Mouse (Mus musculus): ENCODE measurements around the gene Nrde2. TPM values are rescaled to one million over a fixed set of nuclear protein-coding genes. Genes with fewer than 3 reads are reported as not detected.

Gene Nrde2
- polyA plus RNA-seq, 1 experiment, result 14.8 TPM

DNA sequence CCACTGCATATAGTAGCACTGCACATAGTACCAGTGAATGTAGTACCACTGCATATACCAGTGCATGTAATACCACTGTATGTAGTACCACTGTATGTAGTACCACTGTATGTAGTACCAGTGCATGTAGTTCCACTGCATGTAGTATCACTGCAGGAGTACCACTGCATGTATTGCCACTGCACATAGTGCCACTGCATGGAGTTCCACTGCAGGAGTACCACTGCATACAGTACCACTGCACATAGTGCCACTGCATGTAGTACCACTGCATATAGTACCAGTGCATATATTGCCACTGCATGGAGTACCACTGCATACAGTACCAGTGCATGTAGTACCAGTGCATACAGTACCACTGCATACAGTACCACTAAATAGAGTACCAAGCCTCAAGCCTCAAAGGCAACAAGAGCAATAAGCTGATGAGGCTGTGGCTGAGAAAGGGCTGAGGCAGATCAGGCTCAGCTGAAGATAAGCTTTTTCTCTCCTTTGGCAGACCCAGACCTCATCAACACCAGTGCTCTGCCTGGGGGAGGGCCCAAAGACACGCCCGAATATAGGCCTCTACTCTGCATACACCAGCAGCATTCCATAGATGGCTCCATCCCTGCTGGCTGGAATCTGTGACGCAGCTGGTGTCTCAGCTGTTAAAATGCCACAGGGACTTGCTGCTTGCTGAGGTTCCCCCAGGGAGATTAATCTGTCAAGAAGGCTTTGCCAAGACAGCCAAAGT, 59.3 kb downstream of the Nrde2 start:
- Histone ChIP-seq H3K27ac (ENCODE audit: insufficient read depth, low read length) (no peak overlapping the region), H3K27me3 (ENCODE audit: control insufficient read depth, insufficient read depth, low read length) (no peaks in the 10 kb centered on the region), H3K4me1 (ENCODE audit: control insufficient read depth, insufficient read depth, low read length) (0 out of 2 replicates have a peak, but pooled peaks cover 6% of the 10 kb centered on the region), H3K4me3 (replicated peaks; ENCODE audit: insufficient read depth, low read depth, low read length) (no peak overlapping the region)
- TF ChIP-seq POLR2A (IDR thresholded peaks at IDR 0.05; ENCODE audit: borderline replicate concordance, insufficient read depth, low read length), result no peak
- no peak for TF ChIP-seq CTCF (IDR thresholded peaks at IDR 0.05; ENCODE audit: borderline replicate concordance, insufficient read depth, low read depth, low read length)
- 22% methylated on average over 3 of the region's 3 CpGs for WGBS
- DNase-seq, result no peak

- no peaks in the 10 kb centered on the region for H3K4me1 ChIP-seq (ENCODE audit: control insufficient read depth, insufficient read depth, low read length)
- no peak for TF ChIP-seq CTCF (IDR thresholded peaks at IDR 0.05; ENCODE audit: borderline replicate concordance, insufficient read depth, low read depth, low read length)
- TF ChIP-seq POLR2A (IDR thresholded peaks at IDR 0.05; ENCODE audit: borderline replicate concordance, insufficient read depth, low read length), result no peak
- no peak overlapping the region for H3K4me3 ChIP-seq (replicated peaks; ENCODE audit: insufficient read depth, low read depth, low read length)
- no peaks in the 10 kb centered on the region for H3K27me3 ChIP-seq (ENCODE audit: control insufficient read depth, insufficient read depth, low read length)
- H3K27ac ChIP-seq (ENCODE audit: insufficient read depth, low read length), result no peak overlapping the region
- no peak for DNase-seq
- WGBS, result 82% methylated on average over 11 of the region's 11 CpGs
Observed at GRCm38 (mm10) chr12:100093046-100093445, 66.4 kb downstream of the Nrde2 start.

- Histone ChIP-seq H3K4me3 (replicated peaks; ENCODE audit: insufficient read depth, low read depth, low read length) (no peak overlapping the region), H3K4me1 (ENCODE audit: control insufficient read depth, insufficient read depth, low read length) (no peaks in the 10 kb centered on the region), H3K27me3 (ENCODE audit: control insufficient read depth, insufficient read depth, low read length) (no peaks in the 10 kb centered on the region), H3K27ac (ENCODE audit: insufficient read depth, low read length) (no peak overlapping the region)
- TF ChIP-seq CTCF (IDR thresholded peaks at IDR 0.05; ENCODE audit: borderline replicate concordance, insufficient read depth, low read depth, low read length) (no peak), POLR2A (IDR thresholded peaks at IDR 0.05; ENCODE audit: borderline replicate concordance, insufficient read depth, low read length) (no peak)
- 85% methylated on average over 4 of the region's 4 CpGs for WGBS
- no peak for DNase-seq
Observed at GRCm38 (mm10) chr12:100090750-100091149, 68.7 kb downstream of the Nrde2 start.

GRCm38 (mm10) chr12:100089265-100089664, 70.2 kb downstream of the Nrde2 start:
- 91% methylated on average over 5 of the region's 5 CpGs for WGBS
- Histone ChIP-seq H3K4me3 (replicated peaks; ENCODE audit: insufficient read depth, low read depth, low read length) (no peak overlapping the region), H3K4me1 (ENCODE audit: control insufficient read depth, insufficient read depth, low read length) (no peaks in the 10 kb centered on the region), H3K27me3 (ENCODE audit: control insufficient read depth, insufficient read depth, low read length) (no peaks in the 10 kb centered on the region), H3K27ac (ENCODE audit: insufficient read depth, low read length) (no peak overlapping the region)
- TF ChIP-seq POLR2A (IDR thresholded peaks at IDR 0.05; ENCODE audit: borderline replicate concordance, insufficient read depth, low read length), result no peak
- no peak for TF ChIP-seq CTCF (IDR thresholded peaks at IDR 0.05; ENCODE audit: borderline replicate concordance, insufficient read depth, low read depth, low read length)
- DNase-seq, result no peak

- H3K4me3 ChIP-seq (replicated peaks; ENCODE audit: insufficient read depth, low read depth, low read length), result no peak overlapping the region
- no peaks in the 10 kb centered on the region for H3K4me1 ChIP-seq (ENCODE audit: control insufficient read depth, insufficient read depth, low read length)
- no peaks in the 10 kb centered on the region for H3K27me3 ChIP-seq (ENCODE audit: control insufficient read depth, insufficient read depth, low read length)
- WGBS, result 32% methylated on average over 3 of the region's 3 CpGs
- H3K27ac ChIP-seq (ENCODE audit: insufficient read depth, low read length), result no peak overlapping the region
- no peak for DNase-seq
- no peak for TF ChIP-seq CTCF (IDR thresholded peaks at IDR 0.05; ENCODE audit: borderline replicate concordance, insufficient read depth, low read depth, low read length)
- TF ChIP-seq POLR2A (IDR thresholded peaks at IDR 0.05; ENCODE audit: borderline replicate concordance, insufficient read depth, low read length), result no peak
Observed at GRCm38 (mm10) chr12:100088026-100088425, 71.4 kb downstream of the Nrde2 start.

- 62% methylated on average over 8 of the region's 8 CpGs for WGBS
- Histone ChIP-seq H3K27ac (ENCODE audit: insufficient read depth, low read length) (no peak overlapping the region), H3K27me3 (ENCODE audit: control insufficient read depth, insufficient read depth, low read length) (no peaks in the 10 kb centered on the region), H3K4me1 (ENCODE audit: control insufficient read depth, insufficient read depth, low read length) (no peaks in the 10 kb centered on the region), H3K4me3 (replicated peaks; ENCODE audit: insufficient read depth, low read depth, low read length) (no peak overlapping the region)
- no peak for DNase-seq
- TF ChIP-seq POLR2A (IDR thresholded peaks at IDR 0.05; ENCODE audit: borderline replicate concordance, insufficient read depth, low read length) (no peak), CTCF (IDR thresholded peaks at IDR 0.05; ENCODE audit: borderline replicate concordance, insufficient read depth, low read depth, low read length) (no peak)
Observed at GRCm38 (mm10) chr12:100079636-100080286, 79.7 kb downstream of the Nrde2 start.

- Histone ChIP-seq H3K27me3 (ENCODE audit: control insufficient read depth, insufficient read depth, low read length) (no peaks in the 10 kb centered on the region), H3K4me3 (replicated peaks; ENCODE audit: insufficient read depth, low read depth, low read length) (no peak overlapping the region), H3K27ac (ENCODE audit: insufficient read depth, low read length) (no peak overlapping the region), H3K4me1 (ENCODE audit: control insufficient read depth, insufficient read depth, low read length) (no peaks in the 10 kb centered on the region)
- WGBS, result 45% methylated on average over 4 of the region's 4 CpGs
- no peak for DNase-seq
- TF ChIP-seq CTCF (IDR thresholded peaks at IDR 0.05; ENCODE audit: borderline replicate concordance, insufficient read depth, low read depth, low read length), result no peak
- no peak for TF ChIP-seq POLR2A (IDR thresholded peaks at IDR 0.05; ENCODE audit: borderline replicate concordance, insufficient read depth, low read length)
Observed at GRCm38 (mm10) chr12:100075715-100076114, 83.7 kb downstream of the Nrde2 start.

Other genes starting within 250 kb of the Nrde2 start
- gene Kcnk13, start 195.2 kb downstream of the Nrde2 start, polyA plus RNA-seq (2012; rRNA removed), result 7.1 and 9.2 TPM in 2 replicates
- gene Psmc1, start 49.5 kb downstream of the Nrde2 start, polyA plus RNA-seq (2012; rRNA removed), result 163 and 177 TPM in 2 replicates
- gene Calm1, start 39.8 kb upstream of the Nrde2 start, polyA plus RNA-seq (2012; rRNA removed), result 991 and 1,020 TPM in 2 replicates

All from cerebellum, adult 2 months (tissue).